Mouse (Mus musculus) Muller cell, postnatal 12 days (primary cell): ENCODE measurements at regions not wholly inside any gene's neighbourhood (a gene's known extent, or its start where the extent isn't known, plus 50 kb on each side); places are given as distances from the start of the nearest gene placed in this dataset.

Source experiments
- DNase-seq: peaks from one replicate; pipeline ENCODE4 v3.0.0-alpha.2; 2015; ENCODE audit errors: inconsistent ontology term

DNA sequence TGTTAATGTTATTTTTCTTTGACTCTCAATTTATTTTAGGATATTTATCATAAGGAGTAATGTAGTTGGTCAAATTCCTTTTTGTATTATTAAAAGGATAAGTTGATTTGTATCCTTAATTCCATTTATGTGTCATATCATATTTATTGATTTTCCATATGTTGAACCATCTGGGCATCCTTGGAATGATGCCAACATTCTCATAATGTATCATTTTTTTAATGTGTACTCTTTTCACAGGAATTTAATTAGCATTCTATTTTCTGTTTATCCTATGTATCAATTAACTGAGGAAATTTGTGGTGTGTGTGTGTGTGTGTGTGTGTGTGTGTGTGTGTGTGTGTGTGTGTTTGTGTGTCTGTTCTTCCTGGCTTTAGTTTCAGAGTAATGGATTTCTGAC is 779.6 kb downstream of the Pcdh7 start:
- no peak for DNase-seq

DNA sequence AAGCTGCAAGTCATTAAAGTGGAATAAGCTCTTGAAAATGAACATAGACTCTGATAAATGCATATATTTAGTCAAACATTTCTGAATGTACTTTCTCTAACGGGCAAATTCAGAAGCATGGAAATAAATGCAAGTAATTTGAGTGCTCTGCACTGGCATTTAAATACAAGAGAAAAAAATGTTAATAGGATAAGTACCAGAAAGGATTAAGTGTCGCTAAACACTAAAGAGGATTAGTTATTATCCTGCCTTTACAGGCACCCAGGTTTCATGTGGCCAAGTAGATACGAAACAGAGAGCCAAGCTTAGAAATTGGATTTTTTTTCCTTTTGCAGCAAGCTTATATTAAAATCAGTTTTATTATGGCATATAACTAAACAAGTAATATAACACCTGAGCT is 813.8 kb downstream of the Pcdh7 start:
- no peak for DNase-seq

DNA sequence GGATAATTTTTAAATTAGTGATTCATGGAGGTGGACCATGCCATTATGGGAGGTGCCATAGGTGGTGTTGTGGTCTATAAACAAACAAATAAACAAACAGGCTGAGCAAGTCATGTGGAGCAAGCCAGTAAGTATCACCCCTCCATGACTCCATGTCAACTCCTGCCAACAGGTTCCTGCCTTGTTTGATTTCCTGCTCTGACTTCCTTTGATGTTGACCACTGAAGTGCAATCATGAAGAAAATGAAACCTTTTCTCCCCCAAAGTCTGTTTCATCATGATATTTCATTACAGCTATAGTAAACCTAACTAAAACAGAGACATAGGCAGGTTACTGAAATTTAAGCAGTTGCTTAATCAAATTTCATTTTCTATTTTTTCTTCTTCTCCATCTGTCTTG is 839.0 kb downstream of the Pcdh7 start:
- DNase-seq = no peak

DNA sequence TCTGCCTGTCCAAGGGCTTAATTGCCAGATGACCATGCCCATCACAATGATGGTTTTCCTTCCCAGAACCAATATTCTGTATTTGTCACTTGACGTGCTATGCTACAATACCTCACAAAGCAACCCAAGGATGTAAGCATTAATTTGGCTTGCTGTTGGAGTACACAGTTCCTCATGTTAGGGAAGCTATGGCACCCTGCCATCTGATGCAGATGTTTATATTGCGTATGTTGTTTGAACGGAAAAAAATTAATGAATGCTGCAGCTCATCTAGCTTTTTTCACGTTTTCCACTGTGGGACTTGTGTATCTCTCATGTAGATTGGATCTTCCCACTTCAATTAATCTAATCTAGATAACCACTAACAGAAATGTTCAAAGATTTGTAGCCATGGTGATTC is 842.0 kb downstream of the Pcdh7 start:
- DNase-seq = no peak

DNA sequence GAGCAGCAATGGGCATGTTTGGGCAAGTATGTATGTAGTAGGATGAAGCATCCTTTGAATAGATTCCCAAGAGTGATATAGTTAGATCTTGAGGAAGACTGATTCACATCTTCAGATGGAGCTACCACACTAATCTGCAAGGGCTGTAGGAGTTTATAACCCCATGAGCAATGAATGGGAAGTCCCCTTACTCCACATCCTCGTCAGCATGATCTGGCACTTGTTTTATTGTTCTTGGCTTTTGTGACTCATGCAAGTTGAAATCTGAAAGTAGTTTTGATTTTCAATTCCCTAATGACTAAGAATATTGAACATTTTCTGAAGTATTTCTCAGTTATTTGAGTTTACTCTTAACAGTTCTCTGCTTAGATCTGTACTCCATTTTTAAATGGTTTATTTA is 882.1 kb downstream of the Pcdh7 start:
- peak; percentile 60 for DNase-seq

DNA sequence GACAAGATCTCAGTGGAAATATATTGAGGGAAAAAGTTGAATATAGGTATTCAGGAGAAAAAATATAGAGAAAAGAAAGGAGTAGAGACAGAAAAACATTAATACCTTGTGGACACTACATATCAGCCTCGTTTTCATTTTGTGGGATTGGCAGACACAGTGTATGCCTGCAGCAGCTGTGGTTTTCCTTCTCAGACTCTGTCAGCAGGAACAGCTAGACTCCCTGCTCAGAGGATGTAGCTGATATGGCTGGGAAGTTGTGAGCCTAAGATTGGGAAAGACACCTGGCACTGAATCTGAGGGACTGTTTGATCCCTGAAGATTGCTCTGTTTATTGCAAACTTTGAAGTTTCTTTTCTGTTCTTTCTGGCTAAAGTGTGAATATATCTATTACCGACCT is 903.8 kb downstream of the Pcdh7 start:
- DNase-seq = no peak
